Comparison of ENCODE assay signal across 18 mouse cellular contexts in genomic region chr2:152091342-152092056, GRCm38 (mm10). TPM values are rescaled to one million over a fixed set of nuclear protein-coding genes. Genes with fewer than 3 reads are reported as not detected.
DNase-seq lines count a peak whose midpoint lies in the region; ATAC-seq and TF ChIP-seq lines count a peak whose summit lies in the region.
"Had no signal": no experiment of that assay in that cellular context is flagged by ENCODE, and none has a peak within 500 bp of the region (broad histone marks: within the 10 kb centered on the region; RNA-seq: fewer than 3 reads in every experiment).

No protein-coding gene starts in this region.

- no peak overlapping the region for H3K27ac ChIP-seq in limb, embryonic 13.5 days
- H3K27ac ChIP-seq in limb, embryonic 10.5 days = no peak overlapping the region
- H3K27ac ChIP-seq in ES-Bruce4 (ENCODE audit: insufficient read depth, low read length) = no peak overlapping the region
- H3K27ac ChIP-seq in neural tube, embryonic 13.5 days (replicated peaks) = peak overlapping the region; percentile 61
- H3K27ac ChIP-seq: heart, embryonic 10.5 days; liver, embryonic 12.5 days; lung, embryonic 15.5 days had no signal

- peaks cover 97% of the 10 kb centered on the region for H3K27me3 ChIP-seq in limb, embryonic 13.5 days
- peaks cover 96% of the 10 kb centered on the region for H3K27me3 ChIP-seq in limb, embryonic 10.5 days (ENCODE audit: low read depth, poor library complexity, severe bottlenecking)
- no peaks in the 10 kb centered on the region for H3K27me3 ChIP-seq in ES-Bruce4 (ENCODE audit: control insufficient read depth, insufficient read depth, low read length, poor library complexity, severe bottlenecking)
- peaks cover 33% of the 10 kb centered on the region for H3K27me3 ChIP-seq in neural tube, embryonic 13.5 days

- intact Hi-C loops in heart, postnatal 25 days (cut with DNase I) = no loop called here

- no peak for TF ChIP-seq CTCF in ES-Bruce4 (IDR thresholded peaks at IDR 0.05; ENCODE audit: low read depth, low read length)

- TF ChIP-seq POLR2A in ES-Bruce4 (IDR thresholded peaks at IDR 0.05; ENCODE audit: insufficient read depth, low read length) = no peak

- H3K36me3 ChIP-seq in limb, embryonic 13.5 days = no peaks in the 10 kb centered on the region
- H3K36me3 ChIP-seq in limb, embryonic 10.5 days = no peaks in the 10 kb centered on the region
- no peaks in the 10 kb centered on the region for H3K36me3 ChIP-seq in ES-Bruce4 (ENCODE audit: control insufficient read depth, insufficient read depth, low read length, poor library complexity, severe bottlenecking)
- H3K36me3 ChIP-seq in neural tube, embryonic 13.5 days = peaks cover 59% of the 10 kb centered on the region
- H3K36me3 ChIP-seq: heart, embryonic 10.5 days; liver, embryonic 12.5 days; lung, embryonic 15.5 days had no signal

- WGBS in limb, embryonic 13.5 days = 33% methylated on average over 12 of the region's 12 CpGs
- 40% methylated on average over 12 of the region's 12 CpGs for WGBS in limb, embryonic 10.5 days
- WGBS in neural tube, embryonic 13.5 days = 17% methylated on average over 12 of the region's 12 CpGs

- peak; percentile 42; the same call in 1 of the 2 replicates for ATAC-seq in limb, embryonic 13.5 days (ENCODE audit: low FRiP score, low read depth)
- ATAC-seq in neural tube, embryonic 13.5 days (ENCODE audit: low read depth) = no peak
- ATAC-seq: intestine, embryonic 16.5 days; liver, embryonic 12.5 days had no signal

- TF ChIP-seq EP300 in ES-Bruce4 (IDR thresholded peaks at IDR 0.05; ENCODE audit: insufficient read depth, low read depth, low read length) = no peak

- peaks cover 16% of the 10 kb centered on the region for H3K4me1 ChIP-seq in limb, embryonic 13.5 days
- peaks cover 24% of the 10 kb centered on the region for H3K4me1 ChIP-seq in limb, embryonic 10.5 days
- peaks cover 12% of the 10 kb centered on the region for H3K4me1 ChIP-seq in ES-Bruce4 (ENCODE audit: control insufficient read depth, insufficient read depth, low read length)
- peaks cover 93% of the 10 kb centered on the region for H3K4me1 ChIP-seq in neural tube, embryonic 13.5 days (replicated peaks)

- no peaks in the 10 kb centered on the region for H3K9me3 ChIP-seq in limb, embryonic 13.5 days
- no peaks in the 10 kb centered on the region for H3K9me3 ChIP-seq in limb, embryonic 10.5 days (replicated peaks)
- H3K9me3 ChIP-seq in ES-Bruce4 (replicated peaks; ENCODE audit: control insufficient read depth, insufficient read depth, low read length, poor library complexity, severe bottlenecking) = no peaks in the 10 kb centered on the region
- no peaks in the 10 kb centered on the region for H3K9me3 ChIP-seq in neural tube, embryonic 13.5 days
- H3K9me3 ChIP-seq: heart, embryonic 10.5 days; liver, embryonic 12.5 days; lung, embryonic 15.5 days had no signal

- DNase-seq in limb, embryonic 10.5 days (ENCODE audit: low spot score) = no peak
- DNase-seq in embryo, embryonic 11 days = peak; percentile 57
- no peak for DNase-seq in heart, postnatal 25 days (ENCODE audit: low spot score)
- DNase-seq in thymus, postnatal 36 days = no peak
- DNase-seq: gastrocnemius, postnatal 36 days; heart, postnatal 14 days; kidney, postnatal 14 days; layer of hippocampus, adult 9-11 months; right cerebral cortex, postnatal 4 days had no signal

- H3K9ac ChIP-seq in limb, embryonic 13.5 days = no peak overlapping the region
- peak overlapping the region; percentile 17; the same call in 1 of the 2 replicates for H3K9ac ChIP-seq in ES-Bruce4 (ENCODE audit: low read depth, poor library complexity, severe bottlenecking)
- H3K9ac ChIP-seq in neural tube, embryonic 13.5 days = peak overlapping the region; percentile 53; the same call in 1 of the 2 replicates
- H3K9ac ChIP-seq: liver, embryonic 12.5 days; lung, embryonic 15.5 days had no signal

- H3K4me2 ChIP-seq in limb, embryonic 13.5 days (replicated peaks) = no peak overlapping the region
- H3K4me2 ChIP-seq in neural tube, embryonic 13.5 days = peak overlapping the region; percentile 18; the same call in 1 of the 2 replicates
- H3K4me2 ChIP-seq: liver, embryonic 12.5 days; lung, embryonic 15.5 days had no signal

- H3K4me3 ChIP-seq in limb, embryonic 13.5 days = no peak overlapping the region
- H3K4me3 ChIP-seq in limb, embryonic 10.5 days = no peak overlapping the region
- no peak overlapping the region for H3K4me3 ChIP-seq in ES-Bruce4 (ENCODE audit: low read depth, low read length)
- H3K4me3 ChIP-seq in neural tube, embryonic 13.5 days = no peak overlapping the region
- H3K4me3 ChIP-seq: heart, embryonic 10.5 days; liver, embryonic 12.5 days; lung, embryonic 15.5 days; myocyte had no signal

RNA-seq across cellular contexts. Expression of gene Scrt2, which starts 10.2 kb away (rescaled TPM):
- not detected in 2 replicates for polyA plus RNA-seq in limb, embryonic 13.5 days (2015; fragmentation: Nextera tagmentation; extraction: Ambion mirVana)
- not detected in 2 replicates for polyA plus RNA-seq in limb, embryonic 10.5 days (2016; fragmentation: Nextera tagmentation; extraction: Ambion mirVana)
- 0.18 and 0.32 TPM in 2 replicates for polyA plus RNA-seq in ES-Bruce4 (2011; ENCODE audit: insufficient read depth, insufficient read length, low read depth, missing spikeins)
- 30.0 and 30.2 TPM in 2 replicates for polyA plus RNA-seq in neural tube, embryonic 13.5 days (2015; fragmentation: Nextera tagmentation; extraction: Ambion mirVana)
- not detected for total RNA-seq in heart, postnatal 25 days (2021)
- total RNA-seq: gastrocnemius, postnatal 36 days; heart, postnatal 14 days; megakaryocyte progenitor cell, adult 5-6 weeks had no signal
- polyA plus RNA-seq: heart, embryonic 10.5 days; intestine, embryonic 16.5 days; liver, embryonic 12.5 days; lung, embryonic 15.5 days; myocyte had no signal

RNA-seq across cellular contexts. Expression of gene Srxn1, which starts 13.8 kb away (rescaled TPM):
- 9.4 and 10.5 TPM in 2 replicates for polyA plus RNA-seq in limb, embryonic 13.5 days (2015; fragmentation: Nextera tagmentation; extraction: Ambion mirVana)
- polyA plus RNA-seq in limb, embryonic 10.5 days (2016; fragmentation: Nextera tagmentation; extraction: Ambion mirVana) = 8.0 and 9.6 TPM in 2 replicates
- polyA plus RNA-seq in ES-Bruce4 (2011; ENCODE audit: insufficient read depth, insufficient read length, low read depth, missing spikeins) = 18.1 TPM in 2 replicates
- polyA plus RNA-seq in neural tube, embryonic 13.5 days (2015; fragmentation: Nextera tagmentation; extraction: Ambion mirVana) = 19.0 TPM in 2 replicates
- total RNA-seq in heart, postnatal 25 days (2021) = 10 to 100 TPM; 14.8 to 15.2 TPM

RNA-seq across cellular contexts. Expression of gene Tcf15, which starts 51.9 kb away (rescaled TPM):
- polyA plus RNA-seq in limb, embryonic 13.5 days (2015; fragmentation: Nextera tagmentation; extraction: Ambion mirVana) = 7.6 and 8.8 TPM in 2 replicates
- polyA plus RNA-seq in limb, embryonic 10.5 days (2016; fragmentation: Nextera tagmentation; extraction: Ambion mirVana) = 27.3 and 29.8 TPM in 2 replicates
- polyA plus RNA-seq in ES-Bruce4 (2011; ENCODE audit: insufficient read depth, insufficient read length, low read depth, missing spikeins) = 8.3 and 8.5 TPM in 2 replicates
- polyA plus RNA-seq in neural tube, embryonic 13.5 days (2015; fragmentation: Nextera tagmentation; extraction: Ambion mirVana) = 6.9 and 7.4 TPM in 2 replicates
- 10 to 100 TPM; 24.3 to 34.0 TPM for total RNA-seq in heart, postnatal 25 days (2021)
- polyA plus RNA-seq: myocyte had no signal

Comparison
In these comparisons a context has a peak if more than half of its experiments do, and no peak if none do; other contexts are left out.
1. RNA of gene Scrt2, which starts 10.2 kb away (polyA plus RNA-seq): 30.0 to 30.2 TPM in neural tube, embryonic 13.5 days; 0.18 to 0.32 TPM in ES-Bruce4, not detected in limb, embryonic 13.5 days and not detected in limb, embryonic 10.5 days; every median in the first group is over 10 times any median in the second.